Mouse (Mus musculus): ENCODE data around the gene Trio. TPM values are rescaled to one million over a fixed set of nuclear protein-coding genes. Genes with fewer than 3 reads are reported as not detected.

Trio gene
- total RNA-seq, 1 experiment from 2014 or later, result 24.6 TPM

DNA sequence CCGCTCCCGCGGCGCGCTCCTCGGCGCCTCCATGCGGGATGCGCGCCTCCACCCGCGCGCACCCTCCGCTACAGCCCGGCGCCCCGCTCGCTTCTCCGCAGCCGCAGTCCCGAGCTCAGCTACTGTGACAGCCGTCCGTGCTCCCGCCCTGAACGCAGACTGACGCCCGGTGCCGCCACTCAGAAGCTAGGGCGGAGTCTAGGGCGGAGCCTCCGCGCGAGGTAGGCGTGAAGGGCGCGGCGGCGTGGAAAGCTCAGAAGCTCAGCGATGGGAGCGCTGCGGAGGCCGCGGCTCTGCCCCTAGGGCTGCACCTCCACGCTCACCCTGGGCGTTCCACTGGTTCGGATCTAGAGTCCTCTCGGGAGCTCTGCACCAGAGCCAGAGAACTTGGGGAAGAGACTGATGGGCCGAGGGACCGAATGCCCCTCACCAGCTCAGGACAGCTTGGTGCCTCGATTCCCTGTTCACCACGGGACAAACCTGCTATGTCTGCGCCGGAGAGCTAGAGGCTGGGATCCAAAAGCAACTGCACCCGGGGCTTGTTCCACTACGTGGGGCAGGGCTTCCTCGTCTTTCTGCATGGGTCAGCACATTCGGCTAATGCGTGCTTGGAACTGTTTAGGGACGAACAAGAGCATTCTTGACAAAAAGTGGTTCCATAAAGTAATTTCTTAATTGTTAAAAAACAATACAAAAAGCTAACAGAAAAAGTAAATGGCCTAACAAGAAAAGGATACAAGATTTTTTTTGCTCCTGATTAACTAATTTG is 344.0 kb downstream of the Trio start, which contains the start of gene Otulinl:
TSS of gene Otulinl (minus strand) at position 161 of the 769 bp plus-strand sequence.
- peak; percentile 99 for ATAC-seq (replicated peaks in 1 of 2; ENCODE audit: insufficient read depth in 1 of 2, low FRiP score in 2 of 2, low TSS enrichment in 1 of 2, low read depth in 1 of 2, poor library complexity in 2 of 2, severe bottlenecking in 2 of 2)

- ATAC-seq (replicated peaks in 1 of 2; ENCODE audit: insufficient read depth in 1 of 2, low FRiP score in 2 of 2, low TSS enrichment in 1 of 2, low read depth in 1 of 2, poor library complexity in 2 of 2, severe bottlenecking in 2 of 2), result peak; percentile 15 to 22; a peak in 2 of 4 replicates
Measured at GRCm38 (mm10) chr15:27680997-27681396, 344.7 kb downstream of the Trio start.

Other genes with a start within 250 kb of the Trio start
- not detected in 2 replicates for gene Dnah5, start 177.9 kb upstream of the Trio start, total RNA-seq (2017)